ENCODE assay signal across 15 mouse cellular contexts in genomic region chr2:29318596-29318995, GRCm38 (mm10).
"Had no signal": no experiment of that assay in that cellular context is flagged by ENCODE, and none has a peak within 500 bp of the region (broad histone marks: within the 10 kb centered on the region; RNA-seq: fewer than 3 reads in every experiment).

No protein-coding gene starts in this region.

- H3K4me3 ChIP-seq: lung, embryonic 15.5 days; megakaryocyte, embryonic 14.5 days; midbrain, embryonic 13.5 days; midbrain, embryonic 15.5 days; neural tube, embryonic 12.5 days; stomach, embryonic 15.5 days had no signal

- DNase-seq: lung, adult 2 months; lung, postnatal 14 days; lung, postnatal 36 days; right cerebral cortex, postnatal 14 days; thymus, adult 2 months; thymus, postnatal 25 days; thymus, postnatal 4 days had no signal

- H3K4me1 ChIP-seq: lung, embryonic 15.5 days; megakaryocyte, embryonic 14.5 days; neural tube, embryonic 12.5 days; stomach, embryonic 15.5 days had no signal

- H3K27ac ChIP-seq: lung, embryonic 15.5 days; macrophage; midbrain, embryonic 13.5 days; midbrain, embryonic 15.5 days; neural tube, embryonic 12.5 days; stomach, embryonic 15.5 days; stomach, postnatal 0 days had no signal
